Mouse (Mus musculus) ES-E14 (cell line): Measurements from ENCODE around the gene Trex2.

Source experiments
- CHD2 ChIP-seq: IDR thresholded peaks from 2 replicates; pipeline ENCODE4 v1.6.1; 2014; ENCODE audit warnings: mild to moderate bottlenecking, low read depth, low read length, inconsistent platforms
- HCFC1 ChIP-seq: IDR thresholded peaks from 2 replicates; pipeline ENCODE4 v1.6.1; 2012; ENCODE audit warnings: low read length, inconsistent platforms, borderline replicate concordance; ENCODE audit not compliant: insufficient read depth
- MAFK ChIP-seq: IDR thresholded peaks from 2 replicates; pipeline ENCODE4 v1.6.1; 2014; ENCODE audit warnings: mild to moderate bottlenecking, low read depth, low read length, inconsistent platforms; ENCODE audit not compliant: insufficient read depth
- ZC3H11A ChIP-seq: IDR thresholded peaks from 2 replicates; pipeline ENCODE4 v1.6.1; 2012; ENCODE audit warnings: low read depth, mild to moderate bottlenecking, inconsistent platforms, low read length, borderline replicate concordance
- ZNF384 ChIP-seq: IDR thresholded peaks from 2 replicates; pipeline ENCODE4 v1.6.1; 2012; ENCODE audit warnings: low read depth, low read length, inconsistent platforms

- no peak for TF ChIP-seq ZC3H11A
- no peak for TF ChIP-seq CHD2
- no peak for TF ChIP-seq ZNF384
- TF ChIP-seq MAFK, result no peak
- TF ChIP-seq HCFC1, result no peak
Observed at GRCm38 (mm10) chrX:73401616-73402015, 33.5 kb downstream of the Trex2 start.
